Mouse (Mus musculus) MEL (cell line): ENCODE results near the gene Itpk1.
A peak's percentile ranks its signal among the peaks of the same experiment; 100 is the strongest.

Experiments
- CTCF ChIP-seq, 3 experiments: IDR thresholded peaks in 2 of 3; conservative IDR thresholded peaks in 1 of 3; 2 replicates each; pipeline ENCODE4 v1.5.1; 2011 to 2012; ENCODE audit warnings: low read length in 3 of 3, low read depth in 2 of 3, mild to moderate bottlenecking in 2 of 3, improper control_type of control experiment in 1 of 3, inconsistent platforms in 1 of 3, mixed read lengths in 1 of 3, moderate library complexity in 1 of 3; ENCODE audit not compliant: control insufficient read depth in 1 of 3, insufficient read depth in 1 of 3, poor library complexity in 1 of 3, severe bottlenecking in 1 of 3
- EP300 ChIP-seq, 2 experiments: IDR thresholded peaks; 2 replicates each; pipeline ENCODE4 v1.6.1; 2011; ENCODE audit warnings: improper control_type of control experiment in 2 of 2, low read length in 2 of 2, low read depth in 1 of 2, mild to moderate bottlenecking in 1 of 2
- ETS1 ChIP-seq: IDR thresholded peaks from 2 replicates; pipeline ENCODE4 v1.6.1; 2012; ENCODE audit warnings: low read depth, mild to moderate bottlenecking, inconsistent platforms, low read length, improper control_type of control experiment, moderate library complexity
- GATA1 ChIP-seq: IDR thresholded peaks from 2 replicates; pipeline ENCODE4 v1.6.1; 2011; ENCODE audit warnings: low read depth, low read length, improper control_type of control experiment
- MXI1 ChIP-seq: IDR thresholded peaks from 2 replicates; pipeline ENCODE4 v1.6.1; 2011; ENCODE audit warnings: mild to moderate bottlenecking, low read depth, low read length, improper control_type of control experiment
- POLR2A ChIP-seq, 2 experiments: IDR thresholded peaks; 2 replicates each; pipeline ENCODE4 v1.6.1; 2011 to 2012; ENCODE audit warnings: low read length in 2 of 2, mild to moderate bottlenecking in 2 of 2, control low read depth in 1 of 2, improper control_type of control experiment in 1 of 2, low read depth in 1 of 2, moderate library complexity in 1 of 2; ENCODE audit not compliant: control insufficient read depth in 1 of 2, insufficient read depth in 1 of 2, poor library complexity in 1 of 2
- SMC3 ChIP-seq: IDR thresholded peaks from 2 replicates; pipeline ENCODE4 v1.6.1; 2011; ENCODE audit warnings: low read depth, low read length, improper control_type of control experiment
- TCF12 ChIP-seq: IDR thresholded peaks from 2 replicates; pipeline ENCODE4 v1.6.1; 2014; ENCODE audit warnings: low read depth, mild to moderate bottlenecking, inconsistent platforms, low read length, improper control_type of control experiment, moderate library complexity
- ZMIZ1 ChIP-seq: IDR thresholded peaks from 2 replicates; pipeline ENCODE4 v1.6.1; 2012; ENCODE audit warnings: low read depth, mild to moderate bottlenecking, inconsistent platforms, low read length, improper control_type of control experiment, moderate library complexity

GRCm38 (mm10) chr12:102740285-102740684, 35.6 kb upstream of the Itpk1 start:
- TF ChIP-seq POLR2A (IDR thresholded peaks at IDR 0.05; ENCODE audit: control insufficient read depth in 1 of 2, insufficient read depth in 1 of 2, low read depth in 1 of 2, low read length in 2 of 2, poor library complexity in 1 of 2) (no peak), GATA1 (no peak), EP300 (IDR thresholded peaks at IDR 0.05; ENCODE audit: low read depth in 1 of 2, low read length in 2 of 2) (no peak), CTCF (IDR thresholded peaks at IDR 0.05 in 2 of 3, conservative IDR thresholded peaks at IDR 0.05 in 1 of 3; ENCODE audit: control insufficient read depth in 1 of 3, insufficient read depth in 1 of 3, low read depth in 2 of 3, low read length in 3 of 3, poor library complexity in 1 of 3, severe bottlenecking in 1 of 3) (peak; percentile 49 to 76 (median 55)), SMC3 (peak; percentile 78), TCF12 (no peak), ETS1 (no peak), ZMIZ1 (no peak), MXI1 (no peak)
